Mouse (Mus musculus) liver, embryonic 16.5 days (tissue): ENCODE results near the gene Myg1. TPM values are rescaled to one million over a fixed set of nuclear protein-coding genes. Genes with fewer than 3 reads are reported as not detected.

Source experiments
- ATAC-seq: fragments of 200-750 bp; cut with Nextera tagmentation; 2 replicates; pipeline ENCODE4 v1.8.0; 2017; ENCODE audit warnings: low read depth, mild to moderate bottlenecking, moderate number of reproducible peaks, moderate library complexity
- H3K27ac ChIP-seq: fragments of 300-500 bp; sonication (generic); 2 replicates; pipeline ENCODE4 v1.5.1; 2014; ENCODE audit warnings: mild to moderate bottlenecking, low read length
- H3K27me3 ChIP-seq: fragments of 300-500 bp; sonication (generic); 2 replicates; pipeline ENCODE4 v1.6.1; 2014; ENCODE audit warnings: low read depth, low read length, mixed read lengths; ENCODE audit not compliant: control insufficient read depth, insufficient read depth
- H3K36me3 ChIP-seq: fragments of 300-500 bp; sonication (generic); 2 replicates; pipeline ENCODE4 v1.6.1; 2014; ENCODE audit warnings: mild to moderate bottlenecking; ENCODE audit not compliant: control insufficient read depth, insufficient read depth
- H3K4me1 ChIP-seq: fragments of 300-500 bp; sonication (generic); 2 replicates; pipeline ENCODE4 v1.6.1; 2014; ENCODE audit warnings: low read depth, low read length, mixed read lengths; ENCODE audit not compliant: control insufficient read depth
- H3K4me2 ChIP-seq: fragments of 300-500 bp; sonication (generic); 2 replicates; pipeline ENCODE4 v1.6.1; 2014; ENCODE audit warnings: low read depth, low read length, mixed read lengths
- H3K4me3 ChIP-seq: fragments of 300-500 bp; sonication (generic); 2 replicates; pipeline ENCODE4 v1.5.1; 2014; ENCODE audit warnings: low read depth, mild to moderate bottlenecking, low read length
- H3K9ac ChIP-seq: fragments of 300-500 bp; sonication (generic); 2 replicates; pipeline ENCODE4 v1.6.1; 2014; ENCODE audit warnings: low read depth, low read length
- H3K9me3 ChIP-seq: fragments of 300-500 bp; sonication (generic); replicated peaks from 2 replicates; pipeline ENCODE4 v1.6.1; 2016; ENCODE audit warnings: low read length; ENCODE audit not compliant: control insufficient read depth
- WGBS: fragments of 180-500 bp; shearing (Covaris S2); extraction: QIAGEN DNeasy Blood & Tissue Kit; methylation state at CpG from one replicate; pipeline ENCODE4 v1.1.7; 2014; ENCODE audit not compliant: insufficient replicate concordance; 5-methylcytosine and 5-hydroxymethylcytosine counted together
- polyA plus RNA-seq: library from polyadenylated mRNA; unstranded; fragments of >200 nt; fragmentation: Nextera tagmentation; extraction: Ambion mirVana; gene quantifications from 2 replicates; pipeline ENCODE4 v1.2.1, GENCODE M21; 2015

Gene Myg1
- polyA plus RNA-seq, 1 experiment from 2014 or later, result 34.0 TPM

GRCm38 (mm10) chr15:102353986-102354385 is 22.5 kb downstream of the Myg1 start:
- no peak for ATAC-seq
- Histone ChIP-seq H3K27me3 (peaks cover 57% of the 10 kb centered on the region), H3K4me3 (no peak overlapping the region), H3K9ac (no peak overlapping the region), H3K36me3 (no peaks in the 10 kb centered on the region), H3K27ac (no peak overlapping the region), H3K4me2 (no peak overlapping the region), H3K9me3 (no peaks in the 10 kb centered on the region), H3K4me1 (peaks cover 24% of the 10 kb centered on the region)
- WGBS, result 61% methylated on average over 2 of the region's 2 CpGs

- Histone ChIP-seq H3K36me3 (no peaks in the 10 kb centered on the region), H3K4me2 (peak overlapping the region; percentile 75), H3K4me3 (peak overlapping the region; percentile 57), H3K27ac (no peak overlapping the region), H3K9ac (peak overlapping the region; percentile 43), H3K9me3 (no peaks in the 10 kb centered on the region), H3K27me3 (peaks cover 68% of the 10 kb centered on the region), H3K4me1 (peaks cover 19% of the 10 kb centered on the region)
- WGBS, result under 1% methylated on average over 48 of the region's 49 CpGs
- ATAC-seq, result no peak
Observed at GRCm38 (mm10) chr15:102355134-102355870, 23.8 kb downstream of the Myg1 start.

GRCm38 (mm10) chr15:102355871-102356441 is 24.4 kb downstream of the Myg1 start:
- WGBS, result 2% methylated on average over 38 of the region's 38 CpGs
- ATAC-seq, result no peak
- no peaks in the 10 kb centered on the region for H3K9me3 ChIP-seq
- no peaks in the 10 kb centered on the region for H3K36me3 ChIP-seq
- H3K27me3 ChIP-seq, result peaks cover 68% of the 10 kb centered on the region
- H3K4me1 ChIP-seq, result peaks cover 18% of the 10 kb centered on the region
- peak overlapping the region; percentile 43; the same call in 1 of the 2 replicates for H3K9ac ChIP-seq
- peak overlapping the region; percentile 57 for H3K4me3 ChIP-seq
- no peak overlapping the region for H3K27ac ChIP-seq
- peak overlapping the region; percentile 75 for H3K4me2 ChIP-seq

- Histone ChIP-seq H3K4me1 (peaks cover 15% of the 10 kb centered on the region), H3K4me2 (no peak overlapping the region), H3K27me3 (peaks cover 68% of the 10 kb centered on the region), H3K27ac (no peak overlapping the region), H3K4me3 (no peak overlapping the region), H3K9me3 (no peaks in the 10 kb centered on the region), H3K9ac (no peak overlapping the region), H3K36me3 (no peaks in the 10 kb centered on the region)
- no peak for ATAC-seq
- 34% methylated on average over 16 of the region's 16 CpGs for WGBS
Observed at GRCm38 (mm10) chr15:102356501-102357325, 25.2 kb downstream of the Myg1 start.

GRCm38 (mm10) chr15:102358126-102358525 is 26.6 kb downstream of the Myg1 start:
- Histone ChIP-seq H3K27me3 (peaks cover 75% of the 10 kb centered on the region), H3K4me3 (no peak overlapping the region), H3K4me1 (peaks cover 15% of the 10 kb centered on the region), H3K4me2 (no peak overlapping the region), H3K9ac (no peak overlapping the region), H3K27ac (no peak overlapping the region), H3K36me3 (no peaks in the 10 kb centered on the region), H3K9me3 (no peaks in the 10 kb centered on the region)
- 2% methylated on average over 25 of the region's 25 CpGs for WGBS
- no peak for ATAC-seq

GRCm38 (mm10) chr15:102358834-102359233 is 27.3 kb downstream of the Myg1 start:
- Histone ChIP-seq H3K4me1 (peaks cover 15% of the 10 kb centered on the region), H3K9me3 (no peaks in the 10 kb centered on the region), H3K9ac (no peak overlapping the region), H3K27ac (no peak overlapping the region), H3K36me3 (no peaks in the 10 kb centered on the region), H3K27me3 (peaks cover 77% of the 10 kb centered on the region), H3K4me2 (no peak overlapping the region), H3K4me3 (no peak overlapping the region)
- WGBS, result 33% methylated on average over 5 of the region's 5 CpGs
- no peak for ATAC-seq

- Histone ChIP-seq H3K9me3 (no peaks in the 10 kb centered on the region), H3K27me3 (peaks cover 71% of the 10 kb centered on the region), H3K4me1 (peaks cover 3% of the 10 kb centered on the region; the same call in 1 of the 2 replicates), H3K9ac (no peak overlapping the region), H3K36me3 (no peaks in the 10 kb centered on the region), H3K4me3 (no peak overlapping the region), H3K27ac (no peak overlapping the region), H3K4me2 (peak overlapping the region; percentile 17; the same call in 1 of the 2 replicates)
- 6% methylated on average over 13 of the region's 14 CpGs for WGBS
- ATAC-seq, result no peak
Observed at GRCm38 (mm10) chr15:102362648-102363047, 31.1 kb downstream of the Myg1 start.

- WGBS, result 63% methylated on average over 1 of the region's 1 CpGs
- Histone ChIP-seq H3K4me3 (no peak overlapping the region), H3K9me3 (no peaks in the 10 kb centered on the region), H3K36me3 (no peaks in the 10 kb centered on the region), H3K4me1 (no peaks in the 10 kb centered on the region), H3K27me3 (peaks cover 62% of the 10 kb centered on the region), H3K9ac (no peak overlapping the region), H3K4me2 (no peak overlapping the region), H3K27ac (no peak overlapping the region)
- ATAC-seq, result no peak
Observed at GRCm38 (mm10) chr15:102364678-102365077, 33.2 kb downstream of the Myg1 start.
